ENCODE assay signal across 16 mouse cellular contexts in genomic region chr10:87690831-87691230, GRCm38 (mm10).
DNase-seq lines count a peak whose midpoint lies in the region; ATAC-seq and TF ChIP-seq lines count a peak whose summit lies in the region.
"Had no signal": no experiment of that assay in that cellular context is flagged by ENCODE, and none has a peak within 500 bp of the region (broad histone marks: within the 10 kb centered on the region; RNA-seq: fewer than 3 reads in every experiment).

No protein-coding gene starts in this region.

- no peak overlapping the region for H3K27ac ChIP-seq in heart, adult 2 months
- H3K27ac ChIP-seq: forebrain, embryonic 13.5 days; hindbrain, embryonic 12.5 days; limb, embryonic 10.5 days had no signal

- peak; percentile 74 for TF ChIP-seq CTCF in heart, adult 2 months (IDR thresholded peaks at IDR 0.05)

- DNase-seq in heart, adult 2 months: no peak
- no peak for DNase-seq in heart, adult 9 months (ENCODE audit: low spot score in 2 of 2)
- peak; percentile 7 for DNase-seq in layer of hippocampus, adult 11-12 months (ENCODE audit: low spot score)
- no peak for DNase-seq in layer of hippocampus, adult 8-10 months (ENCODE audit: low spot score in 2 of 2)
- peak; percentile 62 for DNase-seq in 3T3-L1 (ENCODE audit: low read depth, low spot score)
- DNase-seq in adrenal gland, postnatal 14 days: peak; percentile 30
- DNase-seq: cerebellum, adult 11-12 months; gastrocnemius, postnatal 25 days; layer of hippocampus, adult 9-11 months; thymus, adult 2 months had no signal

- TF ChIP-seq POLR2A in heart, adult 2 months (IDR thresholded peaks at IDR 0.05; ENCODE audit: insufficient read depth, low read depth, low read length): no peak

- TF ChIP-seq EP300 in heart, adult 2 months (IDR thresholded peaks at IDR 0.05; ENCODE audit: insufficient read depth, low read depth, low read length): no peak

- no peaks in the 10 kb centered on the region for H3K4me1 ChIP-seq in heart, adult 2 months (ENCODE audit: control insufficient read depth, insufficient read depth, low read length)
- H3K4me1 ChIP-seq: forebrain, embryonic 13.5 days; hindbrain, embryonic 12.5 days had no signal

- intact Hi-C loops in heart, adult 2 months (cut with DNase I): loop anchor here (5.0 kb wide), 1 partner anchor 281 kb away; no protein-coding TSS in a partner anchor

- H3K9ac ChIP-seq in heart, adult 2 months (ENCODE audit: low read depth, low read length): no peak overlapping the region
- H3K9ac ChIP-seq: forebrain, embryonic 13.5 days; hindbrain, embryonic 12.5 days had no signal

- H3K4me3 ChIP-seq in heart, adult 2 months: no peak overlapping the region
- H3K4me3 ChIP-seq: forebrain, embryonic 13.5 days; hindbrain, embryonic 12.5 days; limb, embryonic 10.5 days had no signal

- no peaks in the 10 kb centered on the region for H3K36me3 ChIP-seq in heart, adult 2 months (ENCODE audit: control insufficient read depth, insufficient read depth, low read length)
- H3K36me3 ChIP-seq: hindbrain, embryonic 12.5 days; limb, embryonic 10.5 days had no signal

- ATAC-seq in monocyte, adult 5-6 weeks (replicated peaks; ENCODE audit: insufficient number of reproducible peaks, low FRiP score, low TSS enrichment, poor library complexity, severe bottlenecking): no peak
- ATAC-seq in erythroblast, adult 5-6 weeks (replicated peaks; ENCODE audit: low FRiP score, poor library complexity, severe bottlenecking): no peak
- ATAC-seq: CD4-positive, CD25-positive, alpha-beta regulatory T cell, adult 4 months; forebrain, embryonic 13.5 days had no signal

- no peaks in the 10 kb centered on the region for H3K27me3 ChIP-seq in heart, adult 2 months (ENCODE audit: control insufficient read depth, insufficient read depth, low read length)
- H3K27me3 ChIP-seq: forebrain, embryonic 13.5 days; hindbrain, embryonic 12.5 days had no signal

- no peaks in the 10 kb centered on the region for H3K79me2 ChIP-seq in heart, adult 2 months (replicated peaks; ENCODE audit: control insufficient read depth, insufficient read depth, low read length)

Comparison
In these comparisons a context has a peak if more than half of its experiments do, and no peak if none do; other contexts are left out.
1. DNase-seq: peak in layer of hippocampus, adult 11-12 months (single experiment), 3T3-L1 (single experiment) and adrenal gland, postnatal 14 days (single experiment); none in heart, adult 2 months (0 of 2), heart, adult 9 months (0 of 2) and layer of hippocampus, adult 8-10 months (0 of 2).